Mouse (Mus musculus) limb, embryonic 13.5 days (tissue): ENCODE measurements around the gene Trex2. TPM values are rescaled to one million over a fixed set of nuclear protein-coding genes. Genes with fewer than 3 reads are reported as not detected.
"Not testable (repeated sequence)": the region's sequence is repeated elsewhere in the genome, so short reads cannot be mapped to it uniquely, and the experiment has no call there.

Source experiments
- ATAC-seq: fragments of 200-750 bp; cut with Nextera tagmentation; 2 replicates; pipeline ENCODE4 v1.8.0; 2017; ENCODE audit warnings: low read depth, moderate number of reproducible peaks, moderate TSS enrichment; ENCODE audit not compliant: low FRiP score
- H3K27ac ChIP-seq: fragments of 300-500 bp; sonication (generic); 2 replicates; pipeline ENCODE4 v1.5.1; 2015; ENCODE audit warnings: inconsistent platforms, mild to moderate bottlenecking, moderate library complexity
- H3K27me3 ChIP-seq: fragments of 300-500 bp; sonication (generic); 2 replicates; pipeline ENCODE4 v1.6.1; 2015; ENCODE audit warnings: mild to moderate bottlenecking, inconsistent platforms
- H3K36me3 ChIP-seq: fragments of 300-500 bp; sonication (generic); 2 replicates; pipeline ENCODE4 v1.6.1; 2015; ENCODE audit warnings: inconsistent platforms, mild to moderate bottlenecking, moderate library complexity
- H3K4me1 ChIP-seq: fragments of 300-500 bp; sonication (generic); 2 replicates; pipeline ENCODE4 v1.6.1; 2015; ENCODE audit warnings: inconsistent platforms
- H3K4me2 ChIP-seq: fragments of 300-500 bp; sonication (generic); replicated peaks from 2 replicates; pipeline ENCODE4 v1.6.1; 2015; ENCODE audit warnings: inconsistent platforms, mild to moderate bottlenecking, moderate library complexity
- H3K4me3 ChIP-seq: fragments of 300-500 bp; sonication (generic); 2 replicates; pipeline ENCODE4 v1.5.1; 2015; ENCODE audit warnings: moderate library complexity, mild to moderate bottlenecking, inconsistent platforms
- H3K9ac ChIP-seq: fragments of 300-500 bp; sonication (generic); 2 replicates; pipeline ENCODE4 v1.6.1; 2015; ENCODE audit warnings: mild to moderate bottlenecking, inconsistent platforms
- H3K9me3 ChIP-seq: fragments of 300-500 bp; sonication (generic); 2 replicates; pipeline ENCODE4 v1.6.1; 2016; ENCODE audit warnings: inconsistent platforms
- WGBS: fragments of 180-500 bp; shearing (Covaris S2); methylation state at CpG from one replicate; pipeline ENCODE4 v1.1.7; 2015; 5-methylcytosine and 5-hydroxymethylcytosine counted together
- polyA plus RNA-seq: library from polyadenylated mRNA; unstranded; fragments of >200 nt; fragmentation: Nextera tagmentation; extraction: Ambion mirVana; gene quantifications from 2 replicates; pipeline ENCODE4 v1.2.1, GENCODE M21; 2015

The Trex2 gene
- polyA plus RNA-seq, 1 experiment from 2014 or later = not detected

GRCm38 (mm10) chrX:73410880-73411517 is 24.1 kb downstream of the Trex2 start, which contains the start of gene Zfp92:
Gene Zfp92, plus strand, starts transcription at chrX:73411096.
- Histone ChIP-seq H3K9ac (0 out of 2 replicates have a peak within 1 kb of the TSS, but pooled peaks have one; percentile 13), H3K4me3 (peak within 1 kb of the TSS; percentile 36), H3K36me3 (no peaks in the 10 kb centered on the region), H3K9me3 (no peaks in the 10 kb centered on the region), H3K27me3 (peaks cover 24% of the 10 kb centered on the region; the same call in 1 of the 2 replicates), H3K4me1 (no peaks in the 10 kb centered on the region; the same call in 1 of the 2 replicates), H3K4me2 (peak within 1 kb of the TSS; percentile 63), H3K27ac (no peak within 1 kb of the TSS)
- WGBS = 14% methylated on average over 18 of the region's 20 CpGs
- ATAC-seq = no peak

GRCm38 (mm10) chrX:73401616-73402015 is 33.5 kb downstream of the Trex2 start:
- no peak for ATAC-seq
- Histone ChIP-seq H3K4me3 (no peak overlapping the region), H3K9me3 (no peaks in the 10 kb centered on the region), H3K4me1 (no peaks in the 10 kb centered on the region), H3K9ac (no peak overlapping the region), H3K4me2 (no peak overlapping the region), H3K27ac (no peak overlapping the region), H3K36me3 (no peaks in the 10 kb centered on the region), H3K27me3 (peaks cover under 1% of the 10 kb centered on the region; the same call in 1 of the 2 replicates)
- WGBS = 92% methylated on average over 12 of the region's 12 CpGs

- no peaks in the 10 kb centered on the region for H3K36me3 ChIP-seq
- no peak overlapping the region for H3K9ac ChIP-seq
- peaks cover 5% of the 10 kb centered on the region; the same call in 1 of the 2 replicates for H3K27me3 ChIP-seq
- no peaks in the 10 kb centered on the region for H3K4me1 ChIP-seq
- H3K4me2 ChIP-seq = no peak overlapping the region
- WGBS = 90% methylated on average over 20 of the region's 20 CpGs
- no peak for ATAC-seq
- no peak overlapping the region for H3K27ac ChIP-seq
- no peak overlapping the region for H3K4me3 ChIP-seq
- no peaks in the 10 kb centered on the region for H3K9me3 ChIP-seq
These were observed 34.2 kb downstream of the Trex2 start for GRCm38 (mm10) chrX:73400951-73401350.

GRCm38 (mm10) chrX:73398636-73399035 is 36.5 kb downstream of the Trex2 start, which contains the start of gene Gm18336:
Gene Gm18336, minus strand, starts transcription at chrX:73398736.
- not testable (repeated sequence) for H3K4me1 ChIP-seq, ATAC-seq, H3K36me3 ChIP-seq, H3K4me3 ChIP-seq, H3K9me3 ChIP-seq, H3K9ac ChIP-seq, H3K27ac ChIP-seq, H3K4me2 ChIP-seq
- peaks cover 15% of the 10 kb centered on the region; the same call in 1 of the 2 replicates for H3K27me3 ChIP-seq
- WGBS = 61% methylated on average over 2 of the region's 2 CpGs

GRCm38 (mm10) chrX:73396446-73396845 is 38.7 kb downstream of the Trex2 start:
- Histone ChIP-seq H3K36me3 (no peaks in the 10 kb centered on the region), H3K27ac (no peak overlapping the region), H3K4me2 (no peak overlapping the region), H3K4me3 (no peak overlapping the region), H3K9me3 (no peaks in the 10 kb centered on the region), H3K9ac (no peak overlapping the region), H3K27me3 (peaks cover 17% of the 10 kb centered on the region; the same call in 1 of the 2 replicates), H3K4me1 (no peaks in the 10 kb centered on the region)
- no peak for ATAC-seq
- WGBS = 85% methylated on average over 1 of the region's 1 CpGs

GRCm38 (mm10) chrX:73391481-73391880 is 43.7 kb downstream of the Trex2 start:
- no peak for ATAC-seq
- Histone ChIP-seq H3K4me2 (no peak overlapping the region), H3K27ac (no peak overlapping the region), H3K9ac (no peak overlapping the region), H3K4me3 (no peak overlapping the region), H3K36me3 (no peaks in the 10 kb centered on the region), H3K4me1 (no peaks in the 10 kb centered on the region), H3K9me3 (no peaks in the 10 kb centered on the region), H3K27me3 (peaks cover 15% of the 10 kb centered on the region; the same call in 1 of the 2 replicates)
- WGBS = 76% methylated on average over 4 of the region's 4 CpGs

GRCm38 (mm10) chrX:73384924-73385323 is 50.2 kb downstream of the Trex2 start:
- WGBS = 33% methylated on average over 1 of the region's 1 CpGs
- peaks cover 11% of the 10 kb centered on the region for H3K27me3 ChIP-seq

GRCm38 (mm10) chrX:73384419-73384818 is 50.7 kb downstream of the Trex2 start:
- Histone ChIP-seq H3K9me3 (no peaks in the 10 kb centered on the region), H3K27me3 (peaks cover 11% of the 10 kb centered on the region), H3K36me3 (no peaks in the 10 kb centered on the region), H3K27ac (no peak overlapping the region), H3K9ac (no peak overlapping the region), H3K4me2 (no peak overlapping the region), H3K4me1 (no peaks in the 10 kb centered on the region), H3K4me3 (no peak overlapping the region)
- 78% methylated on average over 6 of the region's 6 CpGs for WGBS
- no peak for ATAC-seq

More at GRCm38 (mm10) chrX:73384924-73385323, 50.2 kb downstream of the Trex2 start:
- no peak overlapping the region for H3K27ac ChIP-seq
- H3K36me3 ChIP-seq = no peaks in the 10 kb centered on the region
- H3K4me1 ChIP-seq = no peaks in the 10 kb centered on the region
- H3K4me2 ChIP-seq = no peak overlapping the region
- H3K9me3 ChIP-seq = no peaks in the 10 kb centered on the region
- H3K4me3 ChIP-seq = no peak overlapping the region
- no peak overlapping the region for H3K9ac ChIP-seq
- no peak for ATAC-seq

Other genes with a start within 250 kb of the Trex2 start
- 14.1 and 18.5 TPM in 2 replicates for gene Xlr3b, start 243.1 kb downstream of the Trex2 start, polyA plus RNA-seq
- 0.56 and 1.2 TPM in 2 replicates for gene Xlr4b, start 221.0 kb downstream of the Trex2 start, polyA plus RNA-seq
- gene F8a, start 207.1 kb downstream of the Trex2 start, polyA plus RNA-seq = 10.9 and 12.1 TPM in 2 replicates
- gene Xlr4c, start 192.2 kb downstream of the Trex2 start, polyA plus RNA-seq = not detected in 2 replicates
- 0.13 and 0.51 TPM in 2 replicates for gene Xlr3c, start 170.0 kb downstream of the Trex2 start, polyA plus RNA-seq
- gene Xlr5a, start 142.4 kb downstream of the Trex2 start, polyA plus RNA-seq = 0.09 TPM in 1 of 2 replicates, not detected in the other
- not detected in 2 replicates for gene Xlr5c, start 142.4 kb downstream of the Trex2 start, polyA plus RNA-seq
- not detected in 2 replicates for gene Gm45015, start 98.5 kb downstream of the Trex2 start, polyA plus RNA-seq
- gene Zfp275, start 92.7 kb downstream of the Trex2 start, polyA plus RNA-seq = 19.6 and 23.3 TPM in 2 replicates
- not detected in 2 replicates for gene Gm18336, start 36.6 kb downstream of the Trex2 start, polyA plus RNA-seq
- gene Zfp92, start 24.2 kb downstream of the Trex2 start, polyA plus RNA-seq = 0.27 and 0.37 TPM in 2 replicates
- 77.0 and 85.2 TPM in 2 replicates for gene Haus7, start 23.7 kb upstream of the Trex2 start, polyA plus RNA-seq
- 67.7 and 68.8 TPM in 2 replicates for gene Bgn, start 48.3 kb upstream of the Trex2 start, polyA plus RNA-seq
- 0.24 and 0.31 TPM in 2 replicates for gene Atp2b3, start 67.7 kb upstream of the Trex2 start, polyA plus RNA-seq
- 22.6 and 23.2 TPM in 2 replicates for gene Dusp9, start 204.1 kb upstream of the Trex2 start, polyA plus RNA-seq
- 21.7 TPM in 2 replicates for gene Pnck, start 224.8 kb upstream of the Trex2 start, polyA plus RNA-seq
- 8.3 and 8.8 TPM in 2 replicates for gene Slc6a8, start 237.8 kb upstream of the Trex2 start, polyA plus RNA-seq